Mouse (Mus musculus) heart, embryonic 12.5 days (tissue): ENCODE data around the gene Pacsin3. TPM values are rescaled to one million over a fixed set of nuclear protein-coding genes. Genes with fewer than 3 reads are reported as not detected.

Experiments
- ATAC-seq: fragments of 200-750 bp; cut with Nextera tagmentation; 2 replicates; pipeline ENCODE4 v1.8.0; 2017; ENCODE audit warnings: moderate TSS enrichment, moderate library complexity; ENCODE audit not compliant: insufficient number of reproducible peaks, low FRiP score
- H3K27ac ChIP-seq: fragments of 300-500 bp; sonication (generic); 2 replicates; pipeline ENCODE4 v1.5.1; 2016; ENCODE audit warnings: mild to moderate bottlenecking, moderate library complexity; ENCODE audit not compliant: poor library complexity, severe bottlenecking
- H3K27me3 ChIP-seq: fragments of 300-500 bp; sonication (generic); replicated peaks from 2 replicates; pipeline ENCODE4 v1.6.1; 2016; ENCODE audit warnings: mild to moderate bottlenecking, moderate library complexity
- H3K36me3 ChIP-seq: fragments of 300-500 bp; sonication (generic); 2 replicates; pipeline ENCODE4 v1.6.1; 2016; ENCODE audit warnings: mild to moderate bottlenecking, moderate library complexity
- H3K4me1 ChIP-seq: fragments of 300-500 bp; sonication (generic); replicated peaks from 2 replicates; pipeline ENCODE4 v1.6.1; 2016; ENCODE audit warnings: mild to moderate bottlenecking
- H3K4me2 ChIP-seq: fragments of 300-500 bp; sonication (generic); 2 replicates; pipeline ENCODE4 v1.6.1; 2016; ENCODE audit warnings: mild to moderate bottlenecking, moderate library complexity
- H3K4me3 ChIP-seq: fragments of 300-500 bp; sonication (generic); 2 replicates; pipeline ENCODE4 v1.5.1; 2016; ENCODE audit warnings: mild to moderate bottlenecking
- H3K9ac ChIP-seq: fragments of 300-500 bp; sonication (generic); 2 replicates; pipeline ENCODE4 v1.6.1; 2016; ENCODE audit warnings: mild to moderate bottlenecking, moderate library complexity
- H3K9me3 ChIP-seq: fragments of 300-500 bp; sonication (generic); replicated peaks from 2 replicates; pipeline ENCODE4 v1.6.1; 2016; ENCODE audit warnings: mild to moderate bottlenecking, moderate library complexity
- WGBS: fragments of 180-500 bp; shearing (Covaris S2); methylation state at CpG from one replicate; pipeline ENCODE4 v1.1.7; 2016; 5-methylcytosine and 5-hydroxymethylcytosine counted together
- polyA plus RNA-seq: library from polyadenylated mRNA; unstranded; fragments of >200 nt; fragmentation: Nextera tagmentation; extraction: Ambion mirVana; gene quantifications from 2 replicates; pipeline ENCODE4 v1.2.1, GENCODE M21; 2016

The Pacsin3 gene
- polyA plus RNA-seq, 1 experiment from 2014 or later: 30.4 TPM

- H3K4me2 ChIP-seq: no peak overlapping the region
- peaks cover 38% of the 10 kb centered on the region for H3K4me1 ChIP-seq
- H3K27me3 ChIP-seq: no peaks in the 10 kb centered on the region
- ATAC-seq: no peak
- H3K36me3 ChIP-seq: no peaks in the 10 kb centered on the region
- no peak overlapping the region for H3K27ac ChIP-seq
- H3K4me3 ChIP-seq: no peak overlapping the region
- WGBS: 12% methylated on average over 7 of the region's 7 CpGs
- H3K9ac ChIP-seq: no peak overlapping the region
- H3K9me3 ChIP-seq: no peaks in the 10 kb centered on the region
Measured at GRCm38 (mm10) chr2:91285885-91286505, 30.2 kb downstream of the Pacsin3 start.

GRCm38 (mm10) chr2:91287563-91287962 lies 31.8 kb downstream of the Pacsin3 start:
- H3K27me3 ChIP-seq: no peaks in the 10 kb centered on the region
- H3K4me3 ChIP-seq: no peak overlapping the region
- H3K9me3 ChIP-seq: no peaks in the 10 kb centered on the region
- ATAC-seq: no peak
- no peak overlapping the region for H3K27ac ChIP-seq
- H3K4me1 ChIP-seq: peaks cover 32% of the 10 kb centered on the region
- H3K36me3 ChIP-seq: no peaks in the 10 kb centered on the region
- WGBS: 33% methylated on average over 6 of the region's 6 CpGs
- no peak overlapping the region for H3K9ac ChIP-seq
- H3K4me2 ChIP-seq: no peak overlapping the region

- no peak for ATAC-seq
- Histone ChIP-seq H3K4me1 (peaks cover 22% of the 10 kb centered on the region), H3K4me2 (no peak overlapping the region), H3K27ac (no peak overlapping the region), H3K4me3 (no peak overlapping the region), H3K9ac (no peak overlapping the region), H3K36me3 (no peaks in the 10 kb centered on the region), H3K9me3 (no peaks in the 10 kb centered on the region), H3K27me3 (no peaks in the 10 kb centered on the region)
- 69% methylated on average over 12 of the region's 12 CpGs for WGBS
Measured at GRCm38 (mm10) chr2:91291197-91292007, 35.6 kb downstream of the Pacsin3 start.

GRCm38 (mm10) chr2:91294226-91294625 lies 38.5 kb downstream of the Pacsin3 start:
- H3K9me3 ChIP-seq: no peaks in the 10 kb centered on the region
- no peak overlapping the region for H3K4me2 ChIP-seq
- H3K27me3 ChIP-seq: no peaks in the 10 kb centered on the region
- WGBS: 84% methylated on average over 3 of the region's 3 CpGs
- H3K36me3 ChIP-seq: no peaks in the 10 kb centered on the region
- H3K4me3 ChIP-seq: no peak overlapping the region
- H3K9ac ChIP-seq: no peak overlapping the region
- H3K27ac ChIP-seq: no peak overlapping the region
- ATAC-seq: no peak
- peaks cover 21% of the 10 kb centered on the region for H3K4me1 ChIP-seq

GRCm38 (mm10) chr2:91295895-91296294 lies 40.1 kb downstream of the Pacsin3 start:
- no peaks in the 10 kb centered on the region for H3K36me3 ChIP-seq
- 83% methylated on average over 5 of the region's 5 CpGs for WGBS
- H3K9ac ChIP-seq: no peak overlapping the region
- H3K27ac ChIP-seq: no peak overlapping the region
- ATAC-seq: no peak
- H3K4me2 ChIP-seq: no peak overlapping the region
- peaks cover 26% of the 10 kb centered on the region for H3K4me1 ChIP-seq
- H3K9me3 ChIP-seq: no peaks in the 10 kb centered on the region
- H3K4me3 ChIP-seq: no peak overlapping the region
- no peaks in the 10 kb centered on the region for H3K27me3 ChIP-seq

- no peak overlapping the region for H3K4me2 ChIP-seq
- H3K9me3 ChIP-seq: no peaks in the 10 kb centered on the region
- no peak overlapping the region for H3K9ac ChIP-seq
- H3K4me1 ChIP-seq: peaks cover 26% of the 10 kb centered on the region
- H3K36me3 ChIP-seq: no peaks in the 10 kb centered on the region
- ATAC-seq: peak; percentile 61
- no peak overlapping the region for H3K4me3 ChIP-seq
- H3K27ac ChIP-seq: peak overlapping the region; percentile 31
- WGBS: 33% methylated on average over 3 of the region's 3 CpGs
- no peaks in the 10 kb centered on the region for H3K27me3 ChIP-seq
Measured at GRCm38 (mm10) chr2:91299156-91299555, 43.4 kb downstream of the Pacsin3 start.

- H3K27me3 ChIP-seq: no peaks in the 10 kb centered on the region
- no peak for ATAC-seq
- H3K36me3 ChIP-seq: no peaks in the 10 kb centered on the region
- no peak overlapping the region for H3K27ac ChIP-seq
- no peaks in the 10 kb centered on the region for H3K9me3 ChIP-seq
- no peak overlapping the region for H3K9ac ChIP-seq
- peaks cover 19% of the 10 kb centered on the region for H3K4me1 ChIP-seq
- H3K4me3 ChIP-seq: no peak overlapping the region
- 93% methylated on average over 2 of the region's 2 CpGs for WGBS
- H3K4me2 ChIP-seq: no peak overlapping the region
Measured at GRCm38 (mm10) chr2:91300784-91301183, 45.0 kb downstream of the Pacsin3 start.

GRCm38 (mm10) chr2:91301836-91302235 lies 46.1 kb downstream of the Pacsin3 start:
- H3K36me3 ChIP-seq: no peaks in the 10 kb centered on the region
- ATAC-seq: no peak
- H3K4me3 ChIP-seq: no peak overlapping the region
- no peak overlapping the region for H3K27ac ChIP-seq
- H3K4me1 ChIP-seq: peaks cover 19% of the 10 kb centered on the region
- 64% methylated on average over 2 of the region's 2 CpGs for WGBS
- no peak overlapping the region for H3K4me2 ChIP-seq
- H3K9me3 ChIP-seq: no peaks in the 10 kb centered on the region
- H3K27me3 ChIP-seq: no peaks in the 10 kb centered on the region
- H3K9ac ChIP-seq: no peak overlapping the region

- WGBS: 50% methylated on average over 3 of the region's 3 CpGs
- no peak overlapping the region for H3K9ac ChIP-seq
Measured at GRCm38 (mm10) chr2:91302845-91303244, 47.1 kb downstream of the Pacsin3 start.

GRCm38 (mm10) chr2:91305926-91306325 lies 50.2 kb downstream of the Pacsin3 start:
- Histone ChIP-seq H3K9me3 (no peaks in the 10 kb centered on the region), H3K36me3 (no peaks in the 10 kb centered on the region), H3K27ac (no peak overlapping the region), H3K27me3 (no peaks in the 10 kb centered on the region), H3K4me2 (no peak overlapping the region), H3K9ac (no peak overlapping the region), H3K4me3 (no peak overlapping the region), H3K4me1 (peaks cover 19% of the 10 kb centered on the region)
- ATAC-seq: no peak
- 90% methylated on average over 9 of the region's 9 CpGs for WGBS

More at GRCm38 (mm10) chr2:91302845-91303244, 47.1 kb downstream of the Pacsin3 start:
- no peaks in the 10 kb centered on the region for H3K36me3 ChIP-seq
- no peak overlapping the region for H3K27ac ChIP-seq
- H3K4me1 ChIP-seq: peaks cover 21% of the 10 kb centered on the region
- no peaks in the 10 kb centered on the region for H3K27me3 ChIP-seq
- ATAC-seq: no peak
- H3K4me3 ChIP-seq: no peak overlapping the region
- H3K9me3 ChIP-seq: no peaks in the 10 kb centered on the region
- no peak overlapping the region for H3K4me2 ChIP-seq

GRCm38 (mm10) chr2:91306589-91306988 lies 50.8 kb downstream of the Pacsin3 start:
- Histone ChIP-seq H3K4me1 (peaks cover 19% of the 10 kb centered on the region), H3K4me2 (no peak overlapping the region), H3K4me3 (no peak overlapping the region), H3K9me3 (no peaks in the 10 kb centered on the region), H3K9ac (no peak overlapping the region), H3K27me3 (no peaks in the 10 kb centered on the region), H3K27ac (no peak overlapping the region), H3K36me3 (no peaks in the 10 kb centered on the region)
- ATAC-seq: no peak
